Mouse (Mus musculus) heart, embryonic 16.5 days (tissue): ENCODE results near the gene Tap2. TPM values are rescaled to one million over a fixed set of nuclear protein-coding genes. Genes with fewer than 3 reads are reported as not detected.

ENCODE experiments used
- ATAC-seq: fragments of 200-750 bp; cut with Nextera tagmentation; replicated peaks from 2 replicates; pipeline ENCODE4 v1.8.0; 2017; ENCODE audit warnings: moderate number of reproducible peaks; ENCODE audit not compliant: insufficient read depth, low FRiP score; ENCODE audit errors: extremely low read depth
- H3K27ac ChIP-seq: fragments of 300-500 bp; sonication (generic); 2 replicates; pipeline ENCODE4 v1.5.1; 2014; ENCODE audit warnings: mild to moderate bottlenecking, low read length, control low read depth, moderate library complexity
- H3K27me3 ChIP-seq: fragments of 300-500 bp; sonication (generic); 2 replicates; pipeline ENCODE4 v1.6.1; 2014; ENCODE audit warnings: low read length, mixed read lengths; ENCODE audit not compliant: control insufficient read depth, insufficient read depth
- H3K36me3 ChIP-seq: fragments of 300-500 bp; sonication (generic); 2 replicates; pipeline ENCODE4 v1.6.1; 2014; ENCODE audit not compliant: control insufficient read depth, insufficient read depth
- H3K4me1 ChIP-seq: fragments of 300-500 bp; sonication (generic); 2 replicates; pipeline ENCODE4 v1.6.1; 2014; ENCODE audit warnings: low read length, mixed read lengths; ENCODE audit not compliant: control insufficient read depth, insufficient read depth
- H3K4me2 ChIP-seq: fragments of 300-500 bp; sonication (generic); 2 replicates; pipeline ENCODE4 v1.6.1; 2014; ENCODE audit warnings: low read depth, mild to moderate bottlenecking, control low read depth, low read length
- H3K4me3 ChIP-seq: fragments of 300-500 bp; sonication (generic); 2 replicates; pipeline ENCODE4 v1.5.1; 2014; ENCODE audit warnings: mild to moderate bottlenecking, control low read depth, low read length
- H3K9ac ChIP-seq: fragments of 300-500 bp; sonication (generic); 2 replicates; pipeline ENCODE4 v1.6.1; 2014; ENCODE audit warnings: low read length, control low read depth
- H3K9me3 ChIP-seq: fragments of 300-500 bp; sonication (generic); replicated peaks from 2 replicates; pipeline ENCODE4 v1.6.1; 2016; ENCODE audit warnings: low read length; ENCODE audit not compliant: control insufficient read depth
- WGBS: fragments of 180-500 bp; shearing (Covaris S2); extraction: QIAGEN DNeasy Blood & Tissue Kit; methylation state at CpG from one replicate; pipeline ENCODE4 v1.1.7; 2014; 5-methylcytosine and 5-hydroxymethylcytosine counted together
- polyA plus RNA-seq: library from polyadenylated mRNA; unstranded; fragments of >200 nt; fragmentation: Nextera tagmentation; extraction: Ambion mirVana; gene quantifications from 2 replicates; pipeline ENCODE4 v1.2.1, GENCODE M21; 2015

The Tap2 gene
- polyA plus RNA-seq, 1 experiment from 2014 or later, result 21.4 TPM

GRCm38 (mm10) chr17:34244656-34245055 is 41.3 kb downstream of the Tap2 start:
- H3K9ac ChIP-seq, result no peak overlapping the region
- H3K4me3 ChIP-seq, result no peak overlapping the region
- no peaks in the 10 kb centered on the region for H3K27me3 ChIP-seq
- no peak overlapping the region for H3K27ac ChIP-seq
- H3K9me3 ChIP-seq, result no peaks in the 10 kb centered on the region
- ATAC-seq, result no peak
- H3K4me2 ChIP-seq, result no peak overlapping the region
- no peaks in the 10 kb centered on the region for H3K4me1 ChIP-seq
- H3K36me3 ChIP-seq, result no peaks in the 10 kb centered on the region
- WGBS, result 70% methylated on average over 4 of the region's 4 CpGs

DNA sequence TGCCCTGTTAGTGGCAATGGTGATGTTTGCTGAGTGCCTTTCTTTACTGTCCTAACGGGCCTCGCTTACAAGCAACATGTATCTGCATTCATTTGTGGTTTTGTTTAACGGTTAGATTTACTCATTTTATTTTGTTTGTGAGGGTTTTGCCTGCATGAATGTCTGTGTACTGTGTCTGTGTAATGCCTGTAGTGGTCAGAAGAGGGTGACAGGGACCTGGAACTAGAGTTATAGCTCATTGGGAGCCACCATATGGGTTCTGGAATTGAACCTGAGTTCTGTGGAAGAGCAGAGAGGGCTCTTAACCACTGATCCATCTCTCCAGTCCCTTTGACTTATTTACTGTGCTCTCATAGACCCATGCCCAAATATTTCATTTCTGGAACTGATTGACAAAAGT is 43.7 kb downstream of the Tap2 start:
- no peaks in the 10 kb centered on the region for H3K36me3 ChIP-seq
- H3K4me2 ChIP-seq, result no peak overlapping the region
- no peak for ATAC-seq
- H3K27ac ChIP-seq, result no peak overlapping the region
- H3K4me3 ChIP-seq, result no peak overlapping the region
- 77% methylated on average over 3 of the region's 3 CpGs for WGBS
- H3K27me3 ChIP-seq, result no peaks in the 10 kb centered on the region
- H3K9me3 ChIP-seq, result no peaks in the 10 kb centered on the region
- H3K9ac ChIP-seq, result no peak overlapping the region
- no peaks in the 10 kb centered on the region for H3K4me1 ChIP-seq

GRCm38 (mm10) chr17:34248764-34249163 is 45.4 kb downstream of the Tap2 start:
- Histone ChIP-seq H3K27me3 (no peaks in the 10 kb centered on the region), H3K4me1 (no peaks in the 10 kb centered on the region), H3K9me3 (no peaks in the 10 kb centered on the region), H3K9ac (no peak overlapping the region), H3K4me3 (no peak overlapping the region), H3K27ac (no peak overlapping the region), H3K4me2 (no peak overlapping the region), H3K36me3 (no peaks in the 10 kb centered on the region)
- 50% methylated on average over 2 of the region's 2 CpGs for WGBS
- ATAC-seq, result no peak

- Histone ChIP-seq H3K4me1 (no peaks in the 10 kb centered on the region), H3K36me3 (no peaks in the 10 kb centered on the region), H3K4me3 (no peak overlapping the region), H3K9me3 (no peaks in the 10 kb centered on the region), H3K27ac (no peak overlapping the region), H3K4me2 (no peak overlapping the region), H3K9ac (no peak overlapping the region), H3K27me3 (no peaks in the 10 kb centered on the region)
- ATAC-seq, result no peak
- 35% methylated on average over 3 of the region's 3 CpGs for WGBS
Measured at GRCm38 (mm10) chr17:34249361-34249760, 46.0 kb downstream of the Tap2 start.

- H3K4me3 ChIP-seq, result no peak overlapping the region
- H3K4me2 ChIP-seq, result no peak overlapping the region
- H3K27ac ChIP-seq, result no peak overlapping the region
- H3K27me3 ChIP-seq, result no peaks in the 10 kb centered on the region
- WGBS, result 18% methylated on average over 4 of the region's 4 CpGs
- no peaks in the 10 kb centered on the region for H3K4me1 ChIP-seq
- no peaks in the 10 kb centered on the region for H3K9me3 ChIP-seq
- no peaks in the 10 kb centered on the region for H3K36me3 ChIP-seq
- no peak for ATAC-seq
- H3K9ac ChIP-seq, result no peak overlapping the region
Measured at GRCm38 (mm10) chr17:34249878-34250277, 46.6 kb downstream of the Tap2 start.

DNA sequence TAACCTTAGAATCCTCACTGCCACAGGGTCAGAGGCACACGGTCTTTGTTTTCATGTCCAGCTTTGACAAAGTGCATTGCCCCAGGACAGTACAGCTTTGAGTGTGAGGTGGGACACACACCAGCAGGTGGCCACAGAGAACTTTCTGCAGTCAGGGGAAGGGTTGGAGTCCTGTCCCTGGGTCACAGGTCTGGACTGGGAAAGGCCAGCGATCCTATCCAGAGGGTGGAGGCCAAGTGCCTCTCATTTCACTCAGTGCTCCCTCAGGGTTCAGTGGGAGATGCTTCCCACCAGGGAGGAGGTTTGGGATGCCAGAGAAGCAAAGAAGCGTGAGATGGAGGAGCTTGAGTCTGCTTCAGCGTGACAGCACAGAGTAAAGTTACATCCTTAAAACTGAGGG is 48.3 kb downstream of the Tap2 start:
- no peak for ATAC-seq
- H3K27me3 ChIP-seq, result no peaks in the 10 kb centered on the region
- 52% methylated on average over 4 of the region's 4 CpGs for WGBS
- no peaks in the 10 kb centered on the region for H3K4me1 ChIP-seq
- no peaks in the 10 kb centered on the region for H3K36me3 ChIP-seq
- H3K4me2 ChIP-seq, result no peak overlapping the region
- H3K4me3 ChIP-seq, result no peak overlapping the region
- H3K9ac ChIP-seq, result no peak overlapping the region
- no peak overlapping the region for H3K27ac ChIP-seq
- no peaks in the 10 kb centered on the region for H3K9me3 ChIP-seq

GRCm38 (mm10) chr17:34256501-34256900 is 53.2 kb downstream of the Tap2 start:
- H3K4me3 ChIP-seq, result no peak overlapping the region
- no peaks in the 10 kb centered on the region for H3K4me1 ChIP-seq
- H3K27ac ChIP-seq, result no peak overlapping the region
- 70% methylated on average over 5 of the region's 5 CpGs for whole genome bisulfite sequencing
- H3K4me2 ChIP-seq, result no peak overlapping the region
- ATAC-seq, result no peak
- no peak overlapping the region for H3K9ac ChIP-seq
- H3K9me3 ChIP-seq, result no peaks in the 10 kb centered on the region
- no peaks in the 10 kb centered on the region for H3K36me3 ChIP-seq
- no peaks in the 10 kb centered on the region for H3K27me3 ChIP-seq

DNA sequence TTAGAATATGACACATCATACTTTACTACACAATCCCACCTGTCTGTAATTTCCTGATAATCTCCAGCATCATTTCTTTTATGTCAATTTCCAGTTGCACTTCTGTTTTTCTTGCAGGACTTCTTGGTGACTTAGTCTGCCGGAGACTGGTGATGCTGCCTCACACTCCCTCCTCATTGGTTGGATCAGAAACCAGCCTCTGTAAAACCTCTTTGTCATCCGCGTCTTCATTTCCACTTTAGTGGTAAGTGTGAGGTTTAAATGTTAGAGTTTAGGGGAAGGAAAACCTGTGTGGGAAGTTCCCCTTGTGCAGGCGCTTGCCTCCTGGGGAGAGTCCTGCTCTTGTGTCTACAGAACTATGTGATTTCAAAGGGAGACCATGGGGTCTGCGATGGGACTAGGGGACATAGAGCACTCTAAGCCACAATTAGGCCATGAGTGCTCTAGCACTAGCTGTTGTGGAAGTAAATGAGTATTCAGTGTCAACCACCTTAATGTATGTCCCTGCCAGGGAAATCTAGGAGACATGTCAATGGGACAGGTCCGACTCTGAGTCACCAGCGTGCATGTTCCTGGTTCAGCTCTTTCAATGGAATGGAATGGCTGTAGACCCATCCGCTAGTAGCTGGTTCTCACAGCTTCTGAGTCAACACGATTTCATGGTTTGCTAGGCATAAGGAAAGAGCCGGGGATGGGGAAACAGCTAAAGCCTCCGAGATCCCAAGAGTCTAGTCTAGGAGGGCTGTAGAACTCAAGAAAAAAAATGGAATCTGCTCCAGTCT is 54.5 kb downstream of the Tap2 start, which contains the start of gene H2-Ab1:
TSS of gene H2-Ab1 (plus strand) at position 96 of the 782 bp plus-strand sequence.
- no peak for ATAC-seq
- H3K9me3 ChIP-seq, result no peaks in the 10 kb centered on the region
- 67% methylated on average over 11 of the region's 11 CpGs for WGBS

DNA sequence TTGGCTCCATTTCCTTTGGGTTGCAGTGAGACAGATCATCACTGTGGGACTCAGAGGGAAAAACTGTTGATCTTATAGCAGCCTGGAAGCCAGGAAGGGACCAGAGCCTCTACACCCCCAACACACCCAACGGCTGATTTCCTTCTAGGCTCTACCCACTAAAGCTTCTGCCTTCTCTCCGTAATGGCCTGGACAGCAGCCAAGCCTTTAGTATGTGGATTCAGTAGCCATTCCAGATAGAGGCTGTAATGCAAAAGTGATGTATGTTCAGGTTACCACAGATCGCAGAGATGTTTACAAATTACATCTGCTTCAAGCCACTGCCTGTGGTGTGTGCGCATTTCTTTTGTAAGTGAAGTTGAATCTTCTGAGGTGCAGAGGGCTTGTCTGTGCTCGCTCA is 57.2 kb downstream of the Tap2 start:
- Histone ChIP-seq H3K27ac (no peak overlapping the region), H3K4me2 (no peak overlapping the region), H3K9ac (no peak overlapping the region), H3K4me1 (peaks cover 10% of the 10 kb centered on the region; the same call in 1 of the 2 replicates), H3K4me3 (no peak overlapping the region), H3K27me3 (peaks cover 12% of the 10 kb centered on the region), H3K36me3 (no peaks in the 10 kb centered on the region), H3K9me3 (no peaks in the 10 kb centered on the region)
- no peak for ATAC-seq
- 51% methylated on average over 5 of the region's 5 CpGs for WGBS

More for the DNA sequence above, 54.5 kb downstream of the Tap2 start, which contains the start of gene H2-Ab1:
- no peak within 1 kb of the TSS for H3K4me2 ChIP-seq
- no peaks in the 10 kb centered on the region for H3K4me1 ChIP-seq
- H3K27ac ChIP-seq, result no peak within 1 kb of the TSS
- H3K4me3 ChIP-seq, result no peak within 1 kb of the TSS
- H3K9ac ChIP-seq, result no peak within 1 kb of the TSS
- H3K27me3 ChIP-seq, result no peaks in the 10 kb centered on the region
- H3K36me3 ChIP-seq, result no peaks in the 10 kb centered on the region
